Mouse (Mus musculus): Measurements from ENCODE around the gene Ly6g6f. TPM values are rescaled to one million over a fixed set of nuclear protein-coding genes. Genes with fewer than 3 reads are reported as not detected.

Ly6g6f gene
- total and polyA plus RNA-seq, 3 experiments, result 0.54 to 0.67 TPM; not detected in 1

DNA sequence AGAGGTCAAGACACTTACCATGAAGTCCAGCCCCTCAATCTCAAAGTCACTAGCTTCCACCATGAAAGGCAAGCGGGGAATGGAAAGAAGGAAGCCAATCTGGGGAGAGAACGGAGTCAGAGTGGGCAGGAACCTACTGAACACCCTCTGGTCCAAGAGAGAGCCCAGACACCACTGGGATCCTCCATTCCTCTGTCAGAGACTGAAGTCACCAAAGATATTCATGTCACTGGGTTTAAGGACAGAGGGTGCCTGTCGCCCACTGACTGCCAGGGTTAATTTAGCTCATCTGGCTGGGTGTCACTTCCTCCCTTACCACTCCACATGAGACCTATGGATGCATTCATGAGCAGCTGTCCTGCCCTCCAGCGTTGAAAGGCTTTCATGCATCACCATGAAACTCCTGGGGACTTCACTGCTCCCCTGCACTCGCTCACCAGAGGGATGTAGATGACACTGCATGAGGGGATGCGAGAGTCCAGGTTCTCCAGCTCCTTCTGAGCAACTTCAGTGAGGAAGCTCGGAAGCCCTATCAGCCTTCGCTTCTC is 53.0 kb downstream of the Ly6g6f start (continued):
- TF ChIP-seq BHLHE40 (IDR thresholded peaks at IDR 0.05; ENCODE audit: low read depth, low read length) (no peak), ZC3H11A (IDR thresholded peaks at IDR 0.05; ENCODE audit: low read depth, low read length) (no peak), NELFE (IDR thresholded peaks at IDR 0.05; ENCODE audit: low read depth, low read length) (no peak)

DNA sequence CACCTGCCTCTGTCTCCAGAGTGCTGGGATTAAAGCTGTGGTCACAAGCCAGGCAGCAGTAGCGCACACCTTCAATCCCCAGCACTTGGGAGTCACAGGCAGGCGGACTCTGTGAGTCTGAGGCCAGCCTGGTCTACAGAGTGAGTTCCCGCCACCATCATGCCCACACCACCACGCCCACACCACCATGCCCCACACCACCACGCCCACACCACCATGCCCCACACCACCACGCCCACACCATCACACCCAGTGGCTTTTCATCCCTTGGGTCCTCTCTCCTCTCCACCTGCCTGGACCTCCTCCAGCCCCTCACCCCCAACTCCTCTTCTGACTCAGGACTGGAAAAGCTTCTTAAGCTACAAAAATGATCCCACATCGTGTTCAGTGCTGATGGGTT is 53.5 kb downstream of the Ly6g6f start:
- in situ Hi-C loops (cut with MboI; ENCODE audit: low pct_ligation_motif_present, low pct_unique_long_range_greater_than_20kb, low sequenced_read_pairs), result no loop called here

DNA sequence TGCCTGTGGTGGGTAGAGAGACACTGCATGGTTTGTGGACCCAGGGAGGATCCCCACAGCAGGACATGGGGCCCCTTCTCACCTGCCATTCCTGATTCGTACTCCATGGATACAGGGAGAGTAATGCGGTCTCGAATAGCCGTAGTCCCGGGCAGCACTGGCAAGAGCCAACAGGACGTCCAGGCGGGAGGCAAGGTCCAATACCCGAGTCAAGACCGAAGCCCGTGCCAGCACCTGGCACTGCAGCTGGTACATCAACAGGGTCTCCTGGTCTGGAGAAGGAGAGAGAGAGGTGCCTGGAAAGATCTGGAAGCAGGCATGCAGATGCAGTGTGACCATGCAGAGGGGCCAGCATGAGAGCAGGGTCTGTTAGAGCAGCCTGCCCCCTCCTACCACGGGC is 54.1 kb downstream of the Ly6g6f start:
- H3K4me2 ChIP-seq (ENCODE audit: insufficient read depth, low read depth, poor library complexity, severe bottlenecking), result no peak overlapping the region
- in situ Hi-C loops (cut with MboI; ENCODE audit: low pct_ligation_motif_present, low pct_unique_long_range_greater_than_20kb, low sequenced_read_pairs), result no loop called here
- no peak for DNase-seq (ENCODE audit: extremely low read depth)

More for the DNA sequence above, 53.5 kb downstream of the Ly6g6f start:
- Histone ChIP-seq H3K4me3 (replicated peaks in 1 of 3; ENCODE audit: low read depth in 2 of 3, low read length in 2 of 3, poor library complexity in 1 of 3) (no peak overlapping the region), H3K27ac (ENCODE audit: insufficient read depth, low read depth) (no peak overlapping the region), H3K36me3 (replicated peaks in 1 of 2; ENCODE audit: control insufficient read depth in 1 of 2, insufficient read depth in 1 of 2, low read length in 1 of 2) (peaks cover 0 to 26% of the 10 kb centered on the region in 2 experiments), H3K79me2 (replicated peaks; ENCODE audit: control insufficient read depth, extremely low read depth, insufficient read depth, poor library complexity, severe bottlenecking) (no peaks in the 10 kb centered on the region; the same call in 1 of the 2 replicates), H3K27me3 (replicated peaks) (no peaks in the 10 kb centered on the region), H3K9me3 (replicated peaks; ENCODE audit: low read length) (no peaks in the 10 kb centered on the region), H3K4me1 (ENCODE audit: control insufficient read depth in 1 of 2, insufficient read depth in 2 of 2) (peaks cover 10 to 49% of the 10 kb centered on the region in 2 experiments), H3K9ac (ENCODE audit: insufficient read depth, low read depth) (no peak overlapping the region), H3K4me2 (ENCODE audit: insufficient read depth, low read depth, poor library complexity, severe bottlenecking) (no peak overlapping the region)
- dilution Hi-C loops (cut with MboI; ENCODE audit: extremely low pct_ligation_motif_present, extremely low pct_unique_long_range_greater_than_20kb, low sequenced_read_pairs), result no loop called here
- TF ChIP-seq SMC3 (IDR thresholded peaks at IDR 0.05; ENCODE audit: low read depth, low read length), result no peak
- no peak for TF ChIP-seq CHD1 (IDR thresholded peaks at IDR 0.05; ENCODE audit: low read depth, low read length)
- no peak for TF ChIP-seq POLR2AphosphoS2 (IDR thresholded peaks at IDR 0.05; ENCODE audit: low read depth, low read length)
- no peak for TF ChIP-seq MAZ (IDR thresholded peaks at IDR 0.05; ENCODE audit: low read depth, low read length)
- TF ChIP-seq UBTF (IDR thresholded peaks at IDR 0.05; ENCODE audit: low read depth, low read length), result no peak
- TF ChIP-seq JUN (IDR thresholded peaks at IDR 0.05; ENCODE audit: insufficient read depth, low read depth, low read length), result no peak
- no peak for TF ChIP-seq MYC (IDR thresholded peaks at IDR 0.05; ENCODE audit: low read depth, low read length)
- no peak for TF ChIP-seq ZMIZ1 (IDR thresholded peaks at IDR 0.05; ENCODE audit: low read depth, low read length)
- TF ChIP-seq JUND (conservative IDR thresholded peaks at IDR 0.05; ENCODE audit: low read depth, low read length), result no peak
- no peak for TF ChIP-seq RCOR1 (conservative IDR thresholded peaks at IDR 0.05; ENCODE audit: low read depth, low read length)
- no peak for DNase-seq (ENCODE audit: extremely low read depth)

More for the DNA sequence above, 54.1 kb downstream of the Ly6g6f start:
- Histone ChIP-seq H3K36me3 (replicated peaks in 1 of 2; ENCODE audit: control insufficient read depth in 1 of 2, insufficient read depth in 1 of 2, low read length in 1 of 2) (peaks cover 0 to 28% of the 10 kb centered on the region in 2 experiments), H3K9ac (ENCODE audit: insufficient read depth, low read depth) (no peak overlapping the region), H3K27me3 (replicated peaks) (no peaks in the 10 kb centered on the region), H3K9me3 (replicated peaks; ENCODE audit: low read length) (no peaks in the 10 kb centered on the region), H3K79me2 (replicated peaks; ENCODE audit: control insufficient read depth, extremely low read depth, insufficient read depth, poor library complexity, severe bottlenecking) (no peaks in the 10 kb centered on the region; the same call in 1 of the 2 replicates), H3K4me1 (ENCODE audit: control insufficient read depth in 1 of 2, insufficient read depth in 2 of 2) (peaks cover 11 to 51% of the 10 kb centered on the region in 2 experiments), H3K4me3 (replicated peaks in 1 of 3; ENCODE audit: low read depth in 2 of 3, low read length in 2 of 3, poor library complexity in 1 of 3) (no peak overlapping the region), H3K27ac (ENCODE audit: insufficient read depth, low read depth) (no peak overlapping the region)
- dilution Hi-C loops (cut with MboI; ENCODE audit: extremely low pct_ligation_motif_present, extremely low pct_unique_long_range_greater_than_20kb, low sequenced_read_pairs), result no loop called here
- TF ChIP-seq USF1 (IDR thresholded peaks at IDR 0.05; ENCODE audit: low read depth, low read length), result no peak
- TF ChIP-seq TCF12 (IDR thresholded peaks at IDR 0.05; ENCODE audit: low read depth, low read length), result no peak
- TF ChIP-seq SIN3A (IDR thresholded peaks at IDR 0.05; ENCODE audit: low read length), result no peak
- no peak for TF ChIP-seq UBTF (IDR thresholded peaks at IDR 0.05; ENCODE audit: low read depth, low read length)
- no peak for TF ChIP-seq BHLHE40 (IDR thresholded peaks at IDR 0.05; ENCODE audit: low read depth, low read length)

Other genes with a start within 250 kb of the Ly6g6f start
Only the 20 nearest of the 46 such genes appear.
- gene Vars, start 84.6 kb downstream of the Ly6g6f start, total RNA-seq (2012; rRNA removed), result 238 and 277 TPM in 2 replicates
- 90.3 and 97.4 TPM in 2 replicates for gene Vars, start 84.6 kb downstream of the Ly6g6f start, total RNA-seq (2014; rRNA removed)
- gene Vars, start 84.6 kb downstream of the Ly6g6f start, polyA plus RNA-seq (2012; ENCODE audit: insufficient read length, low read depth), result 253 and 280 TPM in 2 replicates
- 0.42 and 0.46 TPM in 2 replicates for gene Vwa7, start 69.0 kb downstream of the Ly6g6f start, total RNA-seq (2012; rRNA removed)
- gene Vwa7, start 69.0 kb downstream of the Ly6g6f start, total RNA-seq (2014; rRNA removed), result 0.07 TPM in 1 of 2 replicates, not detected in the other
- 0.94 and 1.2 TPM in 2 replicates for gene Vwa7, start 69.0 kb downstream of the Ly6g6f start, polyA plus RNA-seq (2012; ENCODE audit: insufficient read length, low read depth)
- gene Sapcd1, start 57.6 kb downstream of the Ly6g6f start, total RNA-seq (2012; rRNA removed), result 94.1 and 124 TPM in 2 replicates
- 130 and 142 TPM in 2 replicates for gene Sapcd1, start 57.6 kb downstream of the Ly6g6f start, total RNA-seq (2014; rRNA removed)
- gene Sapcd1, start 57.6 kb downstream of the Ly6g6f start, polyA plus RNA-seq (2012; ENCODE audit: insufficient read length, low read depth), result 94.4 and 105 TPM in 2 replicates
- 11.5 and 13.1 TPM in 2 replicates for gene Msh5, start 38.9 kb downstream of the Ly6g6f start, total RNA-seq (2012; rRNA removed)
- gene Msh5, start 38.9 kb downstream of the Ly6g6f start, total RNA-seq (2014; rRNA removed), result 6.1 and 7.6 TPM in 2 replicates
- 10.6 and 12.1 TPM in 2 replicates for gene Msh5, start 38.9 kb downstream of the Ly6g6f start, polyA plus RNA-seq (2012; ENCODE audit: insufficient read length, low read depth)
- gene Clic1, start 35.6 kb downstream of the Ly6g6f start, total RNA-seq (2012; rRNA removed), result 182 and 198 TPM in 2 replicates
- 111 and 114 TPM in 2 replicates for gene Clic1, start 35.6 kb downstream of the Ly6g6f start, total RNA-seq (2014; rRNA removed)
- gene Clic1, start 35.6 kb downstream of the Ly6g6f start, polyA plus RNA-seq (2012; ENCODE audit: insufficient read length, low read depth), result 160 and 163 TPM in 2 replicates
- gene Ddah2, start 26.6 kb downstream of the Ly6g6f start, total RNA-seq (2012; rRNA removed), result 3.4 and 4.3 TPM in 2 replicates
- 0.94 and 1.4 TPM in 2 replicates for gene Ddah2, start 26.6 kb downstream of the Ly6g6f start, total RNA-seq (2014; rRNA removed)
- 4.8 and 6.3 TPM in 2 replicates for gene Ddah2, start 26.6 kb downstream of the Ly6g6f start, polyA plus RNA-seq (2012; ENCODE audit: insufficient read length, low read depth)
- not detected in 2 replicates for gene Ly6g6c, start 20.2 kb downstream of the Ly6g6f start, total RNA-seq (2012; rRNA removed)
- gene Ly6g6c, start 20.2 kb downstream of the Ly6g6f start, total RNA-seq (2014; rRNA removed), result not detected in 2 replicates
- 0.30 and 0.42 TPM in 2 replicates for gene Ly6g6c, start 20.2 kb downstream of the Ly6g6f start, polyA plus RNA-seq (2012; ENCODE audit: insufficient read length, low read depth)
- not detected in 2 replicates for gene Mpig6b, start 19.4 kb downstream of the Ly6g6f start, total RNA-seq (2012; rRNA removed)
- gene Mpig6b, start 19.4 kb downstream of the Ly6g6f start, total RNA-seq (2014; rRNA removed), result not detected in 2 replicates
- 0.10 TPM in 1 of 2 replicates, not detected in the other for gene Mpig6b, start 19.4 kb downstream of the Ly6g6f start, polyA plus RNA-seq (2012; ENCODE audit: insufficient read length, low read depth)
- not detected in 2 replicates for gene Ly6g6e, start 8.7 kb downstream of the Ly6g6f start, total RNA-seq (2012; rRNA removed)
- not detected in 2 replicates for gene Ly6g6e, start 8.7 kb downstream of the Ly6g6f start, total RNA-seq (2014; rRNA removed)
- not detected in 2 replicates for gene Ly6g6e, start 8.7 kb downstream of the Ly6g6f start, polyA plus RNA-seq (2012; ENCODE audit: insufficient read length, low read depth)
- gene Ly6g6d, start 7.5 kb downstream of the Ly6g6f start, total RNA-seq (2012; rRNA removed), result not detected in 2 replicates
- not detected in 2 replicates for gene Ly6g6d, start 7.5 kb downstream of the Ly6g6f start, total RNA-seq (2014; rRNA removed)
- 0.44 and 0.46 TPM in 2 replicates for gene Ly6g6d, start 7.5 kb downstream of the Ly6g6f start, polyA plus RNA-seq (2012; ENCODE audit: insufficient read length, low read depth)
- 15.3 and 16.2 TPM in 2 replicates for gene Abhd16a, start 3.7 kb upstream of the Ly6g6f start, total RNA-seq (2012; rRNA removed)
- 11.7 and 16.6 TPM in 2 replicates for gene Abhd16a, start 3.7 kb upstream of the Ly6g6f start, total RNA-seq (2014; rRNA removed)
- gene Abhd16a, start 3.7 kb upstream of the Ly6g6f start, polyA plus RNA-seq (2012; ENCODE audit: insufficient read length, low read depth), result 10.7 and 11.6 TPM in 2 replicates
- gene Ly6g5c, start 22.7 kb upstream of the Ly6g6f start, total RNA-seq (2012; rRNA removed), result not detected in 2 replicates
- gene Ly6g5c, start 22.7 kb upstream of the Ly6g6f start, total RNA-seq (2014; rRNA removed), result not detected in 2 replicates
- gene Ly6g5c, start 22.7 kb upstream of the Ly6g6f start, polyA plus RNA-seq (2012; ENCODE audit: insufficient read length, low read depth), result not detected in 2 replicates
- gene Ly6g5b, start 29.8 kb upstream of the Ly6g6f start, total RNA-seq (2012; rRNA removed), result 0.30 and 0.50 TPM in 2 replicates
- 0.88 and 0.91 TPM in 2 replicates for gene Ly6g5b, start 29.8 kb upstream of the Ly6g6f start, total RNA-seq (2014; rRNA removed)
- 1.0 and 1.1 TPM in 2 replicates for gene Ly6g5b, start 29.8 kb upstream of the Ly6g6f start, polyA plus RNA-seq (2012; ENCODE audit: insufficient read length, low read depth)
- gene Gpank1, start 35.8 kb upstream of the Ly6g6f start, total RNA-seq (2012; rRNA removed), result 42.7 and 43.0 TPM in 2 replicates
- 32.6 and 36.6 TPM in 2 replicates for gene Gpank1, start 35.8 kb upstream of the Ly6g6f start, total RNA-seq (2014; rRNA removed)
- 32.5 and 33.6 TPM in 2 replicates for gene Gpank1, start 35.8 kb upstream of the Ly6g6f start, polyA plus RNA-seq (2012; ENCODE audit: insufficient read length, low read depth)
- 130 and 143 TPM in 2 replicates for gene Csnk2b, start 36.4 kb upstream of the Ly6g6f start, total RNA-seq (2012; rRNA removed)
- gene Csnk2b, start 36.4 kb upstream of the Ly6g6f start, total RNA-seq (2014; rRNA removed), result 85.3 and 89.3 TPM in 2 replicates
- 267 and 348 TPM in 2 replicates for gene Csnk2b, start 36.4 kb upstream of the Ly6g6f start, polyA plus RNA-seq (2012; ENCODE audit: insufficient read length, low read depth)
- gene D17H6S53E, start 40.8 kb upstream of the Ly6g6f start, total RNA-seq (2012; rRNA removed), result 15.6 and 17.0 TPM in 2 replicates
- gene D17H6S53E, start 40.8 kb upstream of the Ly6g6f start, total RNA-seq (2014; rRNA removed), result 8.8 and 11.9 TPM in 2 replicates
- gene D17H6S53E, start 40.8 kb upstream of the Ly6g6f start, polyA plus RNA-seq (2012; ENCODE audit: insufficient read length, low read depth), result 8.7 and 13.8 TPM in 2 replicates
- gene Apom, start 46.4 kb upstream of the Ly6g6f start, total RNA-seq (2012; rRNA removed), result 0.21 TPM in 1 of 2 replicates, not detected in the other
- not detected in 2 replicates for gene Apom, start 46.4 kb upstream of the Ly6g6f start, total RNA-seq (2014; rRNA removed)
- gene Apom, start 46.4 kb upstream of the Ly6g6f start, polyA plus RNA-seq (2012; ENCODE audit: insufficient read length, low read depth), result 0.39 and 0.41 TPM in 2 replicates
- 73.0 and 73.7 TPM in 2 replicates for gene Bag6, start 49.6 kb upstream of the Ly6g6f start, total RNA-seq (2012; rRNA removed)
- 21.7 and 26.0 TPM in 2 replicates for gene Bag6, start 49.6 kb upstream of the Ly6g6f start, total RNA-seq (2014; rRNA removed)
- gene Bag6, start 49.6 kb upstream of the Ly6g6f start, polyA plus RNA-seq (2012; ENCODE audit: insufficient read length, low read depth), result 133 and 152 TPM in 2 replicates
- gene Prrc2a, start 79.3 kb upstream of the Ly6g6f start, total RNA-seq (2012; rRNA removed), result 80.4 and 87.1 TPM in 2 replicates
- 27.8 and 31.3 TPM in 2 replicates for gene Prrc2a, start 79.3 kb upstream of the Ly6g6f start, total RNA-seq (2014; rRNA removed)
- 234 and 313 TPM in 2 replicates for gene Prrc2a, start 79.3 kb upstream of the Ly6g6f start, polyA plus RNA-seq (2012; ENCODE audit: insufficient read length, low read depth)
- gene Aif1, start 90.5 kb upstream of the Ly6g6f start, total RNA-seq (2012; rRNA removed), result 7.0 and 14.7 TPM in 2 replicates
- 14.1 and 15.5 TPM in 2 replicates for gene Aif1, start 90.5 kb upstream of the Ly6g6f start, total RNA-seq (2014; rRNA removed)
- 14.7 and 19.7 TPM in 2 replicates for gene Aif1, start 90.5 kb upstream of the Ly6g6f start, polyA plus RNA-seq (2012; ENCODE audit: insufficient read length, low read depth)